Mouse (Mus musculus) midbrain, embryonic 14.5 days (tissue): ENCODE data around the gene Tomm34. TPM values are rescaled to one million over a fixed set of nuclear protein-coding genes. Genes with fewer than 3 reads are reported as not detected.

Source experiments
- ATAC-seq: fragments of 200-750 bp; cut with Nextera tagmentation; 2 replicates; pipeline ENCODE4 v1.8.0; 2017; ENCODE audit warnings: moderate number of reproducible peaks, moderate library complexity; ENCODE audit not compliant: low FRiP score, low TSS enrichment
- DNase-seq: peaks from one replicate; pipeline ENCODE4 v3.0.0-alpha.2; 2015
- H3K27ac ChIP-seq: fragments of 300-500 bp; sonication (generic); replicated peaks from 2 replicates; pipeline ENCODE4 v1.5.1; 2014; ENCODE audit warnings: mild to moderate bottlenecking, low read depth, low read length, moderate library complexity
- H3K27me3 ChIP-seq: fragments of 300-500 bp; sonication (generic); 2 replicates; pipeline ENCODE4 v1.6.1; 2014; ENCODE audit warnings: low read length, control low read depth, mixed read lengths; ENCODE audit not compliant: control insufficient read depth, insufficient read depth
- H3K36me3 ChIP-seq: fragments of 300-500 bp; sonication (generic); 2 replicates; pipeline ENCODE4 v1.6.1; 2014; ENCODE audit warnings: low read length, control low read depth; ENCODE audit not compliant: control insufficient read depth, insufficient read depth
- H3K4me1 ChIP-seq: fragments of 300-500 bp; sonication (generic); 2 replicates; pipeline ENCODE4 v1.6.1; 2014; ENCODE audit warnings: mild to moderate bottlenecking, antibody characterized with exemption, low read length, control low read depth; ENCODE audit not compliant: control insufficient read depth, insufficient read depth
- H3K4me2 ChIP-seq: fragments of 300-500 bp; sonication (generic); 2 replicates; pipeline ENCODE4 v1.6.1; 2014; ENCODE audit warnings: mild to moderate bottlenecking, low read length, moderate library complexity
- H3K4me3 ChIP-seq: fragments of 300-500 bp; sonication (generic); replicated peaks from 2 replicates; pipeline ENCODE4 v1.5.1; 2014; ENCODE audit warnings: low read depth, low read length
- H3K9ac ChIP-seq: fragments of 300-500 bp; sonication (generic); replicated peaks from 2 replicates; pipeline ENCODE4 v1.6.1; 2014; ENCODE audit warnings: mild to moderate bottlenecking, low read length, moderate library complexity
- H3K9me3 ChIP-seq: fragments of 300-500 bp; sonication (generic); 2 replicates; pipeline ENCODE4 v1.6.1; 2016; ENCODE audit warnings: low read length, control low read depth, mixed read lengths; ENCODE audit not compliant: control insufficient read depth
- WGBS: fragments of 180-500 bp; shearing (Covaris S2); extraction: QIAGEN DNeasy Blood & Tissue Kit; methylation state at CpG from one replicate; pipeline ENCODE4 v1.1.7; 2014; 5-methylcytosine and 5-hydroxymethylcytosine counted together
- polyA plus RNA-seq: library from polyadenylated mRNA; unstranded; fragments of >200 nt; fragmentation: Nextera tagmentation; extraction: Ambion mirVana; gene quantifications from 2 replicates; pipeline ENCODE4 v1.2.1, GENCODE M21; 2014

Tomm34 gene
- polyA plus RNA-seq, 1 experiment from 2014 or later: 50.3 TPM

- DNase-seq (no peak), ATAC-seq (no peak)
- 96% methylated on average over 10 of the region's 10 CpGs for WGBS
- no peak overlapping the region for H3K27ac ChIP-seq
- no peaks in the 10 kb centered on the region for H3K27me3 ChIP-seq
- H3K36me3 ChIP-seq: peaks cover 79% of the 10 kb centered on the region
- no peaks in the 10 kb centered on the region for H3K4me1 ChIP-seq
- no peak overlapping the region for H3K4me2 ChIP-seq
- no peak overlapping the region for H3K4me3 ChIP-seq
- H3K9me3 ChIP-seq: no peaks in the 10 kb centered on the region
- H3K9ac ChIP-seq: no peak overlapping the region
Measured at GRCm38 (mm10) chr2:164082175-164082574, 11.2 kb upstream of the Tomm34 start.

GRCm38 (mm10) chr2:164081577-164081976, 10.6 kb upstream of the Tomm34 start:
- H3K27ac ChIP-seq: no peak overlapping the region
- WGBS: 97% methylated on average over 10 of the region's 10 CpGs
- no peaks in the 10 kb centered on the region for H3K9me3 ChIP-seq
- H3K9ac ChIP-seq: no peak overlapping the region
- DNase-seq (no peak), ATAC-seq (no peak)
- H3K4me3 ChIP-seq: no peak overlapping the region
- no peaks in the 10 kb centered on the region for H3K4me1 ChIP-seq
- H3K36me3 ChIP-seq: peaks cover 75% of the 10 kb centered on the region
- H3K4me2 ChIP-seq: no peak overlapping the region
- no peaks in the 10 kb centered on the region for H3K27me3 ChIP-seq

- WGBS: 97% methylated on average over 6 of the region's 6 CpGs
- H3K4me1 ChIP-seq: peaks cover 9% of the 10 kb centered on the region; the same call in 1 of the 2 replicates
- ATAC-seq: no peak
Measured at GRCm38 (mm10) chr2:164079488-164079887, 8.5 kb upstream of the Tomm34 start.

GRCm38 (mm10) chr2:164077875-164078274, 6.9 kb upstream of the Tomm34 start:
- Histone ChIP-seq H3K9me3 (no peaks in the 10 kb centered on the region), H3K27ac (no peak overlapping the region), H3K9ac (no peak overlapping the region), H3K4me1 (peaks cover 9% of the 10 kb centered on the region; the same call in 1 of the 2 replicates), H3K4me3 (no peak overlapping the region), H3K27me3 (no peaks in the 10 kb centered on the region), H3K4me2 (no peak overlapping the region), H3K36me3 (peaks cover 38% of the 10 kb centered on the region)
- ATAC-seq (no peak), DNase-seq (no peak)
- 93% methylated on average over 5 of the region's 5 CpGs for WGBS

More at GRCm38 (mm10) chr2:164079488-164079887, 8.5 kb upstream of the Tomm34 start:
- Histone ChIP-seq H3K9ac (no peak overlapping the region), H3K9me3 (no peaks in the 10 kb centered on the region), H3K4me2 (no peak overlapping the region), H3K36me3 (peaks cover 55% of the 10 kb centered on the region), H3K4me3 (no peak overlapping the region), H3K27me3 (no peaks in the 10 kb centered on the region), H3K27ac (no peak overlapping the region)
- no peak for DNase-seq

- no peak overlapping the region for H3K27ac ChIP-seq
- H3K9me3 ChIP-seq: no peaks in the 10 kb centered on the region
- peaks cover 9% of the 10 kb centered on the region; the same call in 1 of the 2 replicates for H3K4me1 ChIP-seq
- WGBS: 93% methylated on average over 8 of the region's 8 CpGs
- no peak overlapping the region for H3K4me2 ChIP-seq
- H3K27me3 ChIP-seq: no peaks in the 10 kb centered on the region
- ATAC-seq (no peak), DNase-seq (no peak)
- peaks cover 31% of the 10 kb centered on the region for H3K36me3 ChIP-seq
- no peak overlapping the region for H3K9ac ChIP-seq
- H3K4me3 ChIP-seq: no peak overlapping the region
Measured at GRCm38 (mm10) chr2:164076874-164077425, 6.0 kb upstream of the Tomm34 start.

- H3K9ac ChIP-seq: peak overlapping the region; percentile 82; the same call in 1 of the 2 replicates
- peak overlapping the region; percentile 86; the same call in 1 of the 2 replicates for H3K4me3 ChIP-seq
- ATAC-seq (no peak), DNase-seq (no peak)
- peaks cover 9% of the 10 kb centered on the region; the same call in 1 of the 2 replicates for H3K4me1 ChIP-seq
- H3K27ac ChIP-seq: no peak overlapping the region
- 72% methylated on average over 5 of the region's 5 CpGs for WGBS
- H3K36me3 ChIP-seq: peaks cover 12% of the 10 kb centered on the region
- H3K4me2 ChIP-seq: peak overlapping the region; percentile 81
- H3K27me3 ChIP-seq: no peaks in the 10 kb centered on the region
- no peaks in the 10 kb centered on the region for H3K9me3 ChIP-seq
Measured at GRCm38 (mm10) chr2:164075088-164075487, 4.1 kb upstream of the Tomm34 start.

- peak overlapping the region; percentile 82 for H3K9ac ChIP-seq
- under 1% methylated on average over 48 of the region's 48 CpGs for WGBS
- H3K9me3 ChIP-seq: no peaks in the 10 kb centered on the region
Measured at GRCm38 (mm10) chr2:164073918-164074578, 3.1 kb upstream of the Tomm34 start.

GRCm38 (mm10) chr2:164073120-164073519, 2.2 kb upstream of the Tomm34 start:
- H3K4me2 ChIP-seq: no peak overlapping the region
- no peak for DNase-seq
- WGBS: 83% methylated on average over 7 of the region's 7 CpGs
- no peak for ATAC-seq
- no peaks in the 10 kb centered on the region for H3K9me3 ChIP-seq
- peaks cover 13% of the 10 kb centered on the region for H3K4me1 ChIP-seq
- no peak overlapping the region for H3K4me3 ChIP-seq
- no peaks in the 10 kb centered on the region for H3K27me3 ChIP-seq
- peaks cover 6% of the 10 kb centered on the region; the same call in 1 of the 2 replicates for H3K36me3 ChIP-seq
- no peak overlapping the region for H3K9ac ChIP-seq
- no peak overlapping the region for H3K27ac ChIP-seq

More at GRCm38 (mm10) chr2:164073918-164074578, 3.1 kb upstream of the Tomm34 start:
- peak; percentile 98 for DNase-seq
- peak overlapping the region; percentile 81 for H3K4me2 ChIP-seq
- H3K4me1 ChIP-seq: peaks cover 13% of the 10 kb centered on the region
- H3K27me3 ChIP-seq: no peaks in the 10 kb centered on the region
- H3K36me3 ChIP-seq: 0 out of 2 replicates have a peak, but pooled peaks cover 5% of the 10 kb centered on the region
- H3K27ac ChIP-seq: peak overlapping the region; percentile 66
- H3K4me3 ChIP-seq: peak overlapping the region; percentile 86
- peak; percentile 89 for ATAC-seq

GRCm38 (mm10) chr2:164072109-164072508, 1.1 kb upstream of the Tomm34 start:
- no peak overlapping the region for H3K4me3 ChIP-seq
- H3K27me3 ChIP-seq: no peaks in the 10 kb centered on the region
- no peak overlapping the region for H3K27ac ChIP-seq
- DNase-seq: no peak
- peaks cover 7% of the 10 kb centered on the region for H3K36me3 ChIP-seq
- WGBS: 84% methylated on average over 2 of the region's 2 CpGs
- H3K4me1 ChIP-seq: peaks cover 13% of the 10 kb centered on the region
- no peaks in the 10 kb centered on the region for H3K9me3 ChIP-seq
- H3K9ac ChIP-seq: no peak overlapping the region
- no peak overlapping the region for H3K4me2 ChIP-seq
- ATAC-seq: no peak
